Mouse (Mus musculus) CH12.LX (cell line): ENCODE results near the gene Lonp2. TPM values are rescaled to one million over a fixed set of nuclear protein-coding genes. Genes with fewer than 3 reads are reported as not detected.
A peak's percentile ranks its signal among the peaks of the same experiment; 100 is the strongest.

Experiments
- DNase-seq: peaks from one replicate; pipeline ENCODE4 v3.0.0-alpha.2; 2013; ENCODE audit errors: extremely low read depth
- H3K27ac ChIP-seq: 2 replicates; pipeline ENCODE4 v1.5.1; 2012; ENCODE audit warnings: low read depth, mild to moderate bottlenecking, control low read depth, moderate library complexity; ENCODE audit not compliant: insufficient read depth
- H3K27me3 ChIP-seq: replicated peaks from 2 replicates; pipeline ENCODE3; 2012; ENCODE audit warnings: inconsistent platforms
- H3K36me3 ChIP-seq, 2 experiments: replicated peaks in 1 of 2; 2 replicates each; pipeline versions ENCODE3 to v1.6.1; 2012; ENCODE audit warnings: inconsistent platforms in 1 of 2, low read length in 1 of 2, mild to moderate bottlenecking in 1 of 2, mixed read lengths in 1 of 2, moderate library complexity in 1 of 2; ENCODE audit not compliant: control insufficient read depth in 1 of 2, insufficient read depth in 1 of 2
- H3K4me1 ChIP-seq, 2 experiments: 2 replicates each; pipeline ENCODE4 v1.6.1; 2012; ENCODE audit warnings: inconsistent platforms in 1 of 2, moderate library complexity in 1 of 2; ENCODE audit not compliant: insufficient read depth in 2 of 2, control insufficient read depth in 1 of 2
- H3K4me2 ChIP-seq: 2 replicates; pipeline ENCODE4 v1.6.1; 2012; ENCODE audit warnings: low read depth, mild to moderate bottlenecking, control low read depth; ENCODE audit not compliant: poor library complexity, insufficient read depth, severe bottlenecking
- H3K4me3 ChIP-seq, 3 experiments: fragments of 150-350 bp in 1 of 3; sonication (generic) in 1 of 3; replicated peaks in 1 of 3; 2 replicates each; pipeline versions ENCODE3 to v1.5.1; 2011 to 2012; ENCODE audit warnings: low read depth in 2 of 3, low read length in 2 of 3, mild to moderate bottlenecking in 2 of 3, moderate library complexity in 2 of 3, control low read depth in 1 of 3, improper control_type of control experiment in 1 of 3, inconsistent platforms in 1 of 3, mixed read lengths in 1 of 3; ENCODE audit not compliant: poor library complexity in 1 of 3
- H3K79me2 ChIP-seq: replicated peaks from 2 replicates; pipeline ENCODE4 v1.6.1; 2012; ENCODE audit warnings: mild to moderate bottlenecking, moderate library complexity; ENCODE audit not compliant: control insufficient read depth, poor library complexity, insufficient read depth, severe bottlenecking; ENCODE audit errors: extremely low read depth
- H3K9ac ChIP-seq: 2 replicates; pipeline ENCODE4 v1.6.1; 2012; ENCODE audit warnings: low read depth, mild to moderate bottlenecking, control low read depth, moderate library complexity; ENCODE audit not compliant: insufficient read depth
- H3K9me3 ChIP-seq: replicated peaks from 2 replicates; pipeline ENCODE3; 2012; ENCODE audit warnings: low read length, inconsistent platforms, mixed read lengths
- BHLHE40 ChIP-seq: IDR thresholded peaks from 2 replicates; pipeline ENCODE4 v1.6.1; 2011; ENCODE audit warnings: mild to moderate bottlenecking, low read depth, low read length, improper control_type of control experiment
- CHD2 ChIP-seq: IDR thresholded peaks from 2 replicates; pipeline ENCODE4 v1.6.1; 2011; ENCODE audit warnings: low read length, improper control_type of control experiment
- CTCF ChIP-seq, 2 experiments: IDR thresholded peaks in 1 of 2; conservative IDR thresholded peaks in 1 of 2; 2 replicates each; pipeline ENCODE4 v1.5.1; 2011 to 2012; ENCODE audit warnings: low read depth in 2 of 2, low read length in 2 of 2, improper control_type of control experiment in 1 of 2, inconsistent platforms in 1 of 2, mild to moderate bottlenecking in 1 of 2, moderate library complexity in 1 of 2
- ELF1 ChIP-seq: IDR thresholded peaks from 2 replicates; pipeline ENCODE4 v1.6.1; 2014; ENCODE audit warnings: low read depth, mild to moderate bottlenecking, inconsistent platforms, low read length, improper control_type of control experiment
- EP300 ChIP-seq: IDR thresholded peaks from 2 replicates; pipeline ENCODE4 v1.6.1; 2011; ENCODE audit warnings: low read length, improper control_type of control experiment
- ETS1 ChIP-seq: conservative IDR thresholded peaks from 2 replicates; pipeline ENCODE4 v1.6.1; 2012; ENCODE audit warnings: low read depth, mild to moderate bottlenecking, inconsistent platforms, low read length, improper control_type of control experiment, moderate library complexity
- IRF4 ChIP-seq: IDR thresholded peaks from 2 replicates; pipeline ENCODE4 v1.6.1; 2014; ENCODE audit warnings: low read depth, mild to moderate bottlenecking, inconsistent platforms, low read length, improper control_type of control experiment
- MAFK ChIP-seq: IDR thresholded peaks from 2 replicates; pipeline ENCODE4 v1.6.1; 2011; ENCODE audit warnings: low read length, improper control_type of control experiment; ENCODE audit not compliant: insufficient replicate concordance
- MAX ChIP-seq: IDR thresholded peaks from 2 replicates; pipeline ENCODE4 v1.6.1; 2011; ENCODE audit warnings: low read length, improper control_type of control experiment
- MXI1 ChIP-seq: IDR thresholded peaks from 2 replicates; pipeline ENCODE4 v1.6.1; 2011; ENCODE audit warnings: mild to moderate bottlenecking, low read depth, low read length, improper control_type of control experiment
- MYC ChIP-seq: IDR thresholded peaks from 2 replicates; pipeline ENCODE4 v1.6.1; 2011; ENCODE audit warnings: low read depth, mild to moderate bottlenecking, improper control_type of control experiment, low read length
- NELFE ChIP-seq: IDR thresholded peaks from 2 replicates; pipeline ENCODE4 v1.6.1; 2011; ENCODE audit warnings: low read depth, low read length, improper control_type of control experiment
- NRF1 ChIP-seq: IDR thresholded peaks from 2 replicates; pipeline ENCODE4 v1.6.1; 2014; ENCODE audit warnings: low read depth, mild to moderate bottlenecking, inconsistent platforms, low read length, improper control_type of control experiment, moderate library complexity
- POLR2A ChIP-seq: IDR thresholded peaks from 2 replicates; pipeline ENCODE4 v1.6.1; 2011; ENCODE audit warnings: low read depth, mild to moderate bottlenecking, improper control_type of control experiment, low read length
- RCOR1 ChIP-seq: conservative IDR thresholded peaks from 2 replicates; pipeline ENCODE4 v1.6.1; 2012; ENCODE audit warnings: low read depth, mild to moderate bottlenecking, inconsistent platforms, low read length, improper control_type of control experiment
- SMC3 ChIP-seq: IDR thresholded peaks from 2 replicates; pipeline ENCODE4 v1.6.1; 2011; ENCODE audit warnings: low read depth, low read length, improper control_type of control experiment
- TBP ChIP-seq: conservative IDR thresholded peaks from 2 replicates; pipeline ENCODE4 v1.6.1; 2011; ENCODE audit warnings: low read depth, low read length, improper control_type of control experiment
- TCF12 ChIP-seq: IDR thresholded peaks from 2 replicates; pipeline ENCODE4 v1.6.1; 2014; ENCODE audit warnings: low read depth, mild to moderate bottlenecking, inconsistent platforms, low read length, improper control_type of control experiment
- UBTF ChIP-seq: IDR thresholded peaks from 2 replicates; pipeline ENCODE4 v1.6.1; 2012; ENCODE audit warnings: low read depth, mild to moderate bottlenecking, inconsistent platforms, low read length, improper control_type of control experiment, moderate library complexity
- USF2 ChIP-seq: conservative IDR thresholded peaks from 2 replicates; pipeline ENCODE4 v1.6.1; 2011; ENCODE audit warnings: low read depth, low read length, improper control_type of control experiment
- ZC3H11A ChIP-seq: IDR thresholded peaks from 2 replicates; pipeline ENCODE4 v1.6.1; 2012; ENCODE audit warnings: low read depth, mild to moderate bottlenecking, inconsistent platforms, low read length, improper control_type of control experiment
- dilution Hi-C: fragments of 300-500 bp; cut with MboI; formaldehyde crosslinking; loops from 2 replicates; pipeline ENCODE4 v1.14.3; 2020; ENCODE audit warnings: low sequenced_read_pairs; ENCODE audit not compliant: extremely low pct_unique_long_range_greater_than_20kb, extremely low pct_ligation_motif_present
- in situ Hi-C: fragments of 300-500 bp; cut with MboI; formaldehyde crosslinking; loops from 3 replicates; pipeline ENCODE4 v1.14.3; 2019; ENCODE audit warnings: low sequenced_read_pairs, low pct_ligation_motif_present, low pct_unique_long_range_greater_than_20kb, mixed read lengths
- polyA plus RNA-seq: library from polyadenylated mRNA; unstranded; fragments of >175 nt; gene quantifications from 2 replicates; pipeline ENCODE4 v1.2.1, GENCODE M21; 2012; ENCODE audit warnings: low read depth; ENCODE audit not compliant: insufficient read length
- total RNA-seq, 2 experiments: library from RNA; depleted of rRNA; stranded (reverse); fragments of 300-350 nt in 1 of 2; fragments of >200 nt in 1 of 2; gene quantifications; 2 replicates each; pipeline ENCODE4 v1.2.3; 2012 to 2014

Gene Lonp2
- total and polyA plus RNA-seq, 3 experiments: 25.6 to 27.8 (median 26.4) TPM

DNA sequence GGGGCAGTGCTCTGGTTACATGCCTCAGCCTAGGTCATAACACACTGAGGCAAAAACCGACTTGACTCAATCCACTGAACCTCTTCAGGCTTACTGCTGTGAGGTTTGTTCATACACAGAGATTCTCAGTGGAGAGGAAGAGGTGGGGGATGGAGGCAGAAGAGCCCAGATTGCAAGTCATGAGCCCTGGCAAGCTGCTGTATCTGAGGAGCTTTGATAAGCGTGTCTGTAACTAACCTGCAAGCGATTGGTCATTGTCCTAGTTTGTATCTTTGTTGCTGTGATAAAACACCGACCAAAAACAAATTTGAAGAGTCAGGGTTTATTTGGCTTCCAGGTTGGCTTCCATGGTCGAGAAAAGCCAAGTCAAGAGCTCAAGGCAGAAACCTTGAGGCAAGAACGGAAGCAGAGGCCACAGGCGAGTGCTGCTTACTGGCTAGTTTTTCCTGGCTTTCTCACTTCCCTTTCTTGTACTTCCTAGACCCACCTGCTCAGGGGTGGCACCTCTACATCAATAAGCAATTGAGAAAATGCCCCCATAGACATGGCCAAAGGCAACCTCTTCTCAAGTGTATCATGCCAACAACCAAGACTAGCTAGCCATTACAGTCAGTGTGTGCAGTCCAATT lies 6.0 kb upstream of the Lonp2 start:
- H3K9me3 ChIP-seq: peaks cover 2% of the 10 kb centered on the region
- H3K4me1 ChIP-seq: peaks cover 0 to 18% of the 10 kb centered on the region in 2 experiments; a peak in 3 of 4 replicates
- H3K79me2 ChIP-seq: no peaks in the 10 kb centered on the region
- peak; percentile 12 for DNase-seq
- no peak overlapping the region for H3K9ac ChIP-seq
- H3K4me3 ChIP-seq: no peak overlapping the region
- dilution Hi-C loops (no loop called here), in situ Hi-C loops (no loop called here)
- no peak overlapping the region for H3K4me2 ChIP-seq
- H3K36me3 ChIP-seq: no peaks in the 10 kb centered on the region
- TF ChIP-seq RCOR1 (peak; percentile 57; the same call in 1 of the 2 replicates), ELF1 (peak; percentile 41; the same call in 1 of the 2 replicates), EP300 (peak; percentile 56), CHD2 (0 out of 2 replicates have a peak, but pooled peaks have one; percentile 30), SMC3 (no peak), TCF12 (0 out of 2 replicates have a peak, but pooled peaks have one; percentile 26), IRF4 (peak; percentile 64; the same call in 1 of the 2 replicates), MAFK (0 out of 2 replicates have a peak, but pooled peaks have one; percentile 17), USF2 (no peak)
- H3K27ac ChIP-seq: no peak overlapping the region
- no peaks in the 10 kb centered on the region for H3K27me3 ChIP-seq

DNA sequence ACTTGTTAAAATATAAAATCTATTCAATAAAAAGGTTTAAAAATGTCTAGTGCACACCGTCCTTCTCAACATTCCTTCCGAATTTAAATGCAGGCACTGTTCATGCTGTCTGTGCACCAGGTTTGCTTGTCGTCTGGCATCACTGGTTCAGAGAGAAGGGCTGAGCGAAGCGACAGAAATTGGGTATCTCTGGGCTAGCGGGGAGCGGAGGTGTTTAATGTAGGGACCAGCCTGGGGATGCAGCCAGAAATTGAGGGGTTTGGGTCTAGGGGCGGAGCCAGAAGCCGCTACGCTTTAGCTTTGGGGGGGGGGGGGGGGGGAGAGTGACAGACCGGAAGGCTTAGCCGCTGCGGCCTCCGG lies 312 bp upstream of the Lonp2 start:
- no peaks in the 10 kb centered on the region for H3K9me3 ChIP-seq
- peak overlapping the region; percentile 65 to 95 (median 71) for H3K4me3 ChIP-seq
- peak overlapping the region; percentile 58 for H3K9ac ChIP-seq
- dilution Hi-C loops: no loop called here
- H3K36me3 ChIP-seq: peaks cover 0 to 3% of the 10 kb centered on the region in 2 experiments
- no peak overlapping the region for H3K27ac ChIP-seq
- H3K4me1 ChIP-seq: peaks cover 3 to 17% of the 10 kb centered on the region in 2 experiments; a peak in 2 of 4 replicates
- H3K27me3 ChIP-seq: no peaks in the 10 kb centered on the region
- peak overlapping the region; percentile 29; the same call in 1 of the 2 replicates for H3K4me2 ChIP-seq
- peaks cover 13% of the 10 kb centered on the region for H3K79me2 ChIP-seq
- TF ChIP-seq UBTF (no peak), ETS1 (no peak; the same call in 1 of the 2 replicates), MAFK (no peak), ZC3H11A (no peak), MXI1 (no peak), TBP (0 out of 2 replicates have a peak, but pooled peaks have one; percentile 1), ELF1 (no peak), POLR2A (peak; percentile 74), NRF1 (no peak), EP300 (no peak), CTCF (conservative IDR thresholded peaks at IDR 0.05 in 1 of 2, IDR thresholded peaks at IDR 0.05 in 1 of 2; ENCODE audit: low read depth in 2 of 2, low read length in 2 of 2) (no peak), SMC3 (no peak), NELFE (0 out of 2 replicates have a peak, but pooled peaks have one; percentile 49), MAX (no peak), MYC (no peak), BHLHE40 (no peak)
- in situ Hi-C loops: no loop called here
- no peak for DNase-seq
